ENCODE assay signal across 11 mouse cellular contexts in the genomic region with DNA sequence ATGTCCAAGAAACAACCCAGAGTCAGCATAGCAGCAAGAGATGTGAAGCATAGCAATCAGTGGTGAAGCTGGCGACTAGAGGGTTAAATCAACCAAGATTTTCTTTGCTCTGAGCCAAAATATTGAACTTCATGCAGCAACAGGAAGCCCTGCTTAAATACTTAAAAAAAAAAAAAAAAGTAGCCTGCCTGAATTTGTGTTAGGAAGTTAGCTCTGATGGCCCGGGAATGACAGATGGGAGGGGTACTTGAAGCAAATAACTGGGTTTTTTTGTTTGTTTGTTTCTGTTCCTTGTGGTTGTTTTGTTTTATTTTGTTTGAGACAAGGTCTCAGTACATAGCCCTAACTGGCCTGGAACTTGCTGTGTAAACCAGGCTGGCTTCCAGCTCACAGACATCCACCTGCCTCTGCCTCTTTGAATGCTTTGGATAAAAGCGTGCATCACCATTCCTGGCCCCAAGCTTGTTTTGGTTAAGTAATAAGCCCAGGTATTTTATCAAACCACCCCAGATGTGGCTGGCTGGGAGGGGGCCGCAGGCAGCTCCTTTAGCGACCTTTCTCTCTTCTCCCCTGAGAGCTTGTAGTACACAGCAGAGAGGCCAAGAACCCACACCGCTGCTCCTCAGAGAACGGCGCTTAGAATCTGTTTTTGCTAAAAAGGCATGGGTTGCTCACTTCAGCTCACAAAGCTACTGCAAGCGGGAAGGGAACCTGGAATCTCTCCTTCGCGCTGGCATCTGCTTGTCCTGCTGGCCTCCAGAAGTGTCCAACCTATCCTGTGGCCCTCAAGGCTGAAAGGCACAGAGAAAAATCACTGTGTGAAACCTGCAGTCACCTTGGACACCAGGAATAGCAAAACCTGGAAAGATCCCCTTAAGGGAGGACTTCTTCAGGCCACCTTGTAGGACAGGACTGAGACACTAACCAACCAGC. TPM values are rescaled to one million over a fixed set of nuclear protein-coding genes. Genes with fewer than 3 reads are reported as not detected.
A peak's percentile ranks its signal among the peaks of the same experiment; 100 is the strongest.
DNase-seq lines count a peak whose midpoint lies in the region; ATAC-seq and TF ChIP-seq lines count a peak whose summit lies in the region.
"Had no signal": no experiment of that assay in that cellular context is flagged by ENCODE, and none has a peak within 500 bp of the region (broad histone marks: within the 10 kb centered on the region; RNA-seq: fewer than 3 reads in every experiment).

No protein-coding gene starts in this region.

- H3K9ac ChIP-seq in heart, embryonic 11.5 days (ENCODE audit: low read depth, low read length), result 0 out of 2 replicates have a peak overlapping the region, but pooled peaks have one; percentile 52
- peak overlapping the region; percentile 66 for H3K9ac ChIP-seq in CH12.LX (ENCODE audit: insufficient read depth, low read depth)
- H3K9ac ChIP-seq in liver, embryonic 15.5 days, result peak overlapping the region; percentile 55
- H3K9ac ChIP-seq in midbrain, embryonic 11.5 days (ENCODE audit: low read length), result no peak overlapping the region
- H3K9ac ChIP-seq: lung, embryonic 15.5 days had no signal

- no peak for DNase-seq in heart, adult 18-20 months
- no peak for DNase-seq in CH12.LX (ENCODE audit: extremely low read depth)
- DNase-seq in c-Kit-positive CD71-positive TER-119-positive erythroid progenitor cells, embryonic 14.5 days (ENCODE audit: low spot score), result peak; percentile 92
- DNase-seq in adrenal gland, postnatal 4 days (ENCODE audit: low spot score in 2 of 2), result no peak
- DNase-seq in B cell, adult 2 months, result no peak
- no peak for DNase-seq in midbrain, embryonic 11.5 days (ENCODE audit: low spot score, missing footprints)
- DNase-seq: embryo, embryonic 11 days had no signal

- TF ChIP-seq POLR2A in CH12.LX (IDR thresholded peaks at IDR 0.05; ENCODE audit: low read depth, low read length), result no peak; the same call in 1 of the 2 replicates

- no peak for TF ChIP-seq CTCF in CH12.LX (conservative IDR thresholded peaks at IDR 0.05 in 1 of 2, IDR thresholded peaks at IDR 0.05 in 1 of 2; ENCODE audit: low read depth in 2 of 2, low read length in 2 of 2)

- no peak overlapping the region for H3K4me3 ChIP-seq in heart, embryonic 11.5 days (ENCODE audit: low read depth, low read length)
- H3K4me3 ChIP-seq in CH12.LX (replicated peaks in 1 of 3; ENCODE audit: low read depth in 2 of 3, low read length in 2 of 3, poor library complexity in 1 of 3), result no peak overlapping the region
- H3K4me3 ChIP-seq in liver, embryonic 15.5 days (replicated peaks), result peak overlapping the region; percentile 21
- no peak overlapping the region for H3K4me3 ChIP-seq in midbrain, embryonic 11.5 days (ENCODE audit: low read depth, low read length)
- H3K4me3 ChIP-seq: lung, embryonic 15.5 days had no signal

- in situ Hi-C loops in CH12.LX (cut with MboI; ENCODE audit: low pct_ligation_motif_present, low pct_unique_long_range_greater_than_20kb, low sequenced_read_pairs), result no loop called here

- dilution Hi-C loops in CH12.LX (cut with MboI; ENCODE audit: extremely low pct_ligation_motif_present, extremely low pct_unique_long_range_greater_than_20kb, low sequenced_read_pairs), result no loop called here

- 68% methylated on average over 11 of the region's 11 CpGs for WGBS in heart, embryonic 11.5 days (ENCODE audit: insufficient replicate concordance)
- WGBS in liver, embryonic 15.5 days (ENCODE audit: insufficient replicate concordance), result 35% methylated on average over 11 of the region's 11 CpGs
- 86% methylated on average over 11 of the region's 11 CpGs for WGBS in midbrain, embryonic 11.5 days

- no peaks in the 10 kb centered on the region for H3K27me3 ChIP-seq in heart, embryonic 11.5 days (ENCODE audit: control insufficient read depth, insufficient read depth, low read length)
- H3K27me3 ChIP-seq in CH12.LX (replicated peaks), result no peaks in the 10 kb centered on the region
- no peaks in the 10 kb centered on the region for H3K27me3 ChIP-seq in liver, embryonic 15.5 days
- H3K27me3 ChIP-seq in midbrain, embryonic 11.5 days (ENCODE audit: control insufficient read depth, insufficient read depth, low read length), result no peaks in the 10 kb centered on the region
- H3K27me3 ChIP-seq: lung, embryonic 15.5 days had no signal

- H3K4me1 ChIP-seq in heart, embryonic 11.5 days (ENCODE audit: control insufficient read depth, insufficient read depth, low read length), result peaks cover 18% of the 10 kb centered on the region
- peaks cover 10 to 37% of the 10 kb centered on the region in 2 experiments for H3K4me1 ChIP-seq in CH12.LX (ENCODE audit: control insufficient read depth in 1 of 2, insufficient read depth in 2 of 2)
- H3K4me1 ChIP-seq in liver, embryonic 15.5 days (replicated peaks), result peaks cover 64% of the 10 kb centered on the region
- H3K4me1 ChIP-seq in midbrain, embryonic 11.5 days (ENCODE audit: control insufficient read depth, insufficient read depth, low read length), result no peaks in the 10 kb centered on the region

- peak overlapping the region; percentile 33 for H3K4me2 ChIP-seq in heart, embryonic 11.5 days
- peak overlapping the region; percentile 70 for H3K4me2 ChIP-seq in CH12.LX (ENCODE audit: insufficient read depth, low read depth, poor library complexity, severe bottlenecking)
- peak overlapping the region; percentile 58 for H3K4me2 ChIP-seq in liver, embryonic 15.5 days
- no peak overlapping the region for H3K4me2 ChIP-seq in midbrain, embryonic 11.5 days
- H3K4me2 ChIP-seq: lung, embryonic 15.5 days had no signal

- H3K36me3 ChIP-seq in heart, embryonic 11.5 days (ENCODE audit: control insufficient read depth, insufficient read depth, low read length), result no peaks in the 10 kb centered on the region
- no peaks in the 10 kb centered on the region for H3K36me3 ChIP-seq in CH12.LX (replicated peaks in 1 of 2; ENCODE audit: control insufficient read depth in 1 of 2, insufficient read depth in 1 of 2, low read length in 1 of 2)
- H3K36me3 ChIP-seq in liver, embryonic 15.5 days (replicated peaks), result no peaks in the 10 kb centered on the region
- no peaks in the 10 kb centered on the region for H3K36me3 ChIP-seq in midbrain, embryonic 11.5 days (ENCODE audit: control insufficient read depth, insufficient read depth, low read length)
- H3K36me3 ChIP-seq: lung, embryonic 15.5 days had no signal

- no peak for ATAC-seq in heart, embryonic 11.5 days (replicated peaks; ENCODE audit: insufficient number of reproducible peaks, low FRiP score, low TSS enrichment)
- peak; percentile 87 for ATAC-seq in liver, embryonic 15.5 days (ENCODE audit: insufficient read depth)
- ATAC-seq in midbrain, embryonic 11.5 days (ENCODE audit: low FRiP score), result no peak
- ATAC-seq: forebrain, embryonic 14.5 days had no signal

- TF ChIP-seq RAD21 in CH12.LX (IDR thresholded peaks at IDR 0.05; ENCODE audit: low read depth, low read length), result no peak

- no peaks in the 10 kb centered on the region for H3K79me2 ChIP-seq in CH12.LX (replicated peaks; ENCODE audit: control insufficient read depth, extremely low read depth, insufficient read depth, poor library complexity, severe bottlenecking)

- H3K27ac ChIP-seq in heart, embryonic 11.5 days (ENCODE audit: low read depth, low read length), result peak overlapping the region; percentile 47; the same call in 1 of the 2 replicates
- H3K27ac ChIP-seq in CH12.LX (ENCODE audit: insufficient read depth, low read depth), result peak overlapping the region; percentile 95
- H3K27ac ChIP-seq in liver, embryonic 15.5 days (replicated peaks), result peak overlapping the region; percentile 94
- H3K27ac ChIP-seq in midbrain, embryonic 11.5 days (ENCODE audit: low read depth, low read length), result no peak overlapping the region

- TF ChIP-seq EP300 in CH12.LX (IDR thresholded peaks at IDR 0.05; ENCODE audit: low read length), result no peak

- H3K9me3 ChIP-seq in heart, embryonic 11.5 days (replicated peaks; ENCODE audit: control insufficient read depth, low read length), result no peaks in the 10 kb centered on the region; the same call in 1 of the 2 replicates
- peaks cover 7% of the 10 kb centered on the region for H3K9me3 ChIP-seq in CH12.LX (replicated peaks; ENCODE audit: low read length)
- no peaks in the 10 kb centered on the region for H3K9me3 ChIP-seq in liver, embryonic 15.5 days (replicated peaks)
- no peaks in the 10 kb centered on the region for H3K9me3 ChIP-seq in midbrain, embryonic 11.5 days (ENCODE audit: control insufficient read depth, low read length)
- H3K9me3 ChIP-seq: lung, embryonic 15.5 days had no signal

TF ChIP-seq in CH12.LX, 34 proteins besides CTCF, POLR2A, EP300 and RAD21:
- TF ChIP-seq TBP (conservative IDR thresholded peaks at IDR 0.05; ENCODE audit: low read depth, low read length), result 0 out of 2 replicates have a peak, but pooled peaks have one; percentile 6
- TF ChIP-seq RCOR1 (conservative IDR thresholded peaks at IDR 0.05; ENCODE audit: low read depth, low read length), result no peak
- TF ChIP-seq ZNF384 (IDR thresholded peaks at IDR 0.05; ENCODE audit: low read depth, low read length), result peak; percentile 64; the same call in 1 of the 2 replicates

RNA-seq across cellular contexts. Expression of a gene that starts 34.0 kb away (rescaled TPM):
- polyA plus RNA-seq in heart, embryonic 11.5 days (2014; fragmentation: Nextera tagmentation; extraction: Ambion mirVana), result 30.9 and 37.5 TPM in 2 replicates
- total RNA-seq in heart, adult 18-20 months (2021), result 10 to 100 TPM; 90.9 to 94.5 TPM
- total RNA-seq in CH12.LX (2012; rRNA removed), result 32.4 and 32.9 TPM in 2 replicates
- total RNA-seq in CH12.LX (2014; rRNA removed), result 34.2 and 38.7 TPM in 2 replicates
- polyA plus RNA-seq in CH12.LX (2012; ENCODE audit: insufficient read length, low read depth), result 50.8 and 65.0 TPM in 2 replicates
- polyA plus RNA-seq in liver, embryonic 15.5 days (2015; fragmentation: Nextera tagmentation; extraction: Ambion mirVana), result 40.8 and 45.0 TPM in 2 replicates
- total RNA-seq in adrenal gland, postnatal 4 days (2021), result 100 to 1,000 TPM; 162 to 186 TPM
- polyA plus RNA-seq in midbrain, embryonic 11.5 days (2014; fragmentation: Nextera tagmentation; extraction: Ambion mirVana), result 37.7 and 39.3 TPM in 2 replicates
